Mouse (Mus musculus): Measurements from ENCODE around the gene Olfr1368. TPM values are rescaled to one million over a fixed set of nuclear protein-coding genes. Genes with fewer than 3 reads are reported as not detected.

The Olfr1368 gene
- not detected for polyA plus RNA-seq (2015; fragmentation: Illumina TruSeq; extraction: RNeasy Lipid Tissue Mini Kit (QIAGEN cat#74804); ENCODE audit: insufficient read depth, low read depth, low replicate concordance)

GRCm38 (mm10) chr13:21145767-21146166, at the start of gene Olfr1368:
Olfr1368 (minus strand) TSS chr13:21145867.

GRCm38 (mm10) chr13:21179367-21179723, 33.7 kb upstream of the Olfr1368 start, which contains the start of gene Trim27:
Trim27 (plus strand) TSS chr13:21179445.

GRCm38 (mm10) chr13:21129339-21129738, 16.3 kb downstream of the Olfr1368 start, which contains the start of gene Olfr263:
Olfr263 (plus strand) TSS chr13:21129639.

GRCm38 (mm10) chr13:21111183-21111582, 34.5 kb downstream of the Olfr1368 start, which contains the start of gene Olfr1369-ps1:
Olfr1369-ps1 (plus strand) TSS chr13:21111483.

Other genes with a start within 250 kb of the Olfr1368 start
- gene Olfr1370, start 70.9 kb downstream of the Olfr1368 start, polyA plus RNA-seq (2015; fragmentation: Illumina TruSeq; extraction: RNeasy Lipid Tissue Mini Kit (QIAGEN cat#74804); ENCODE audit: insufficient read depth, low read depth, low replicate concordance) = not detected
- gene Olfr1369-ps1, start 34.4 kb downstream of the Olfr1368 start, polyA plus RNA-seq (2015; fragmentation: Illumina TruSeq; extraction: RNeasy Lipid Tissue Mini Kit (QIAGEN cat#74804); ENCODE audit: insufficient read depth, low read depth, low replicate concordance) = not detected
- gene Olfr263, start 16.2 kb downstream of the Olfr1368 start, polyA plus RNA-seq (2015; fragmentation: Illumina TruSeq; extraction: RNeasy Lipid Tissue Mini Kit (QIAGEN cat#74804); ENCODE audit: insufficient read depth, low read depth, low replicate concordance) = not detected
- 14.8 TPM for gene Trim27, start 33.6 kb upstream of the Olfr1368 start, polyA plus RNA-seq (2015; fragmentation: Illumina TruSeq; extraction: RNeasy Lipid Tissue Mini Kit (QIAGEN cat#74804); ENCODE audit: insufficient read depth, low read depth, low replicate concordance)
- 1.3 TPM for gene Gpx5, start 146.9 kb upstream of the Olfr1368 start, polyA plus RNA-seq (2015; fragmentation: Illumina TruSeq; extraction: RNeasy Lipid Tissue Mini Kit (QIAGEN cat#74804); ENCODE audit: insufficient read depth, low read depth, low replicate concordance)
- gene Gpx6, start 166.3 kb upstream of the Olfr1368 start, polyA plus RNA-seq (2015; fragmentation: Illumina TruSeq; extraction: RNeasy Lipid Tissue Mini Kit (QIAGEN cat#74804); ENCODE audit: insufficient read depth, low read depth, low replicate concordance) = not detected
- not detected for gene Olfr1367, start 201.0 kb upstream of the Olfr1368 start, polyA plus RNA-seq (2015; fragmentation: Illumina TruSeq; extraction: RNeasy Lipid Tissue Mini Kit (QIAGEN cat#74804); ENCODE audit: insufficient read depth, low read depth, low replicate concordance)
- gene Zscan12, start 217.0 kb upstream of the Olfr1368 start, polyA plus RNA-seq (2015; fragmentation: Illumina TruSeq; extraction: RNeasy Lipid Tissue Mini Kit (QIAGEN cat#74804); ENCODE audit: insufficient read depth, low read depth, low replicate concordance) = 1.2 TPM

Data from pancreas, adult 10 weeks (tissue).